Mouse (Mus musculus) myocyte (in vitro differentiated cells): Measurements from ENCODE around the gene Gga1.

Source experiments
- MYOG ChIP-seq, 3 experiments: IDR thresholded peaks; one replicate each; pipeline ENCODE4 v1.6.1; 2011; ENCODE audit warnings: control low read depth in 2 of 3, low read depth in 2 of 3, mild to moderate bottlenecking in 2 of 3; ENCODE audit not compliant: insufficient read length in 2 of 3, control insufficient read depth in 1 of 3, insufficient read depth in 1 of 3
- POLR2A ChIP-seq: IDR thresholded peaks from one replicate; pipeline ENCODE4 v1.6.1; 2011; ENCODE audit warnings: low read depth, mild to moderate bottlenecking, control low read depth, moderate library complexity; ENCODE audit not compliant: insufficient read length
- USF1 ChIP-seq: IDR thresholded peaks from one replicate; pipeline ENCODE4 v1.6.1; 2011; ENCODE audit warnings: low read depth, mild to moderate bottlenecking, control low read depth, moderate library complexity

DNA sequence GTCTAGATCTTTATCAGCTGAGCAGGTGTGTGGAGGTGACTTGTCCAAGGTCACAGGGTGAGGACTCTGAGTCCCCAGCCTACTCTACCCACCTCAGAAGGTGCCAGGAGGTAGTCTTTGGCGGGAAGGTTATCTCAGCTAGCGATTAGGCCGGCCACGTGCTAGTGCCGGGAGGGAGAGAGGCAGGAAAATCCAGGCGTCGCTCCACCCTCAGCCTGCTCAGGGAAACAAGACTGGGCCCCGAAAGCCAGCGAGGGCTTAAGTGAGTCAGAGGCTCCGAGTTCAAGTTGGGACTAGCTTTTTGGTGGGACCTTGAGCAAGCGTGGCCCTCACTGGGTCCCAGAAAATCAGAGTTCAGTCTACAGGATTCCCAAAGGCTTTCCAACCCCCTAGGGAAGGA, 31.7 kb upstream of the Gga1 start:
- no peak for TF ChIP-seq POLR2A
- TF ChIP-seq USF1 = peak; percentile 35
- TF ChIP-seq MYOG (IDR thresholded peaks at IDR 0.05; ENCODE audit: control insufficient read depth in 1 of 3, insufficient read depth in 1 of 3, insufficient read length in 2 of 3, low read depth in 2 of 3) = no peak
